Mouse (Mus musculus) C2C12 (cell line): ENCODE measurements around the gene Cyp2c70.
"Not testable (repeated sequence)": the region's sequence is repeated elsewhere in the genome, so short reads cannot be mapped to it uniquely, and the experiment has no call there.

Source experiments
- CTCF ChIP-seq: IDR thresholded peaks from one replicate; pipeline ENCODE4 v1.5.1; 2011; ENCODE audit not compliant: control insufficient read depth, insufficient read depth, insufficient read length
- MAX ChIP-seq: IDR thresholded peaks from one replicate; pipeline ENCODE4 v1.6.1; 2011; ENCODE audit warnings: mild to moderate bottlenecking, control low read depth

GRCm38 (mm10) chr19:40222307-40222706, 35.2 kb upstream of the Cyp2c70 start:
- TF ChIP-seq CTCF, MAX: not testable (repeated sequence)
